Comparison of ENCODE assay signal across 8 mouse cellular contexts in the genomic region with DNA sequence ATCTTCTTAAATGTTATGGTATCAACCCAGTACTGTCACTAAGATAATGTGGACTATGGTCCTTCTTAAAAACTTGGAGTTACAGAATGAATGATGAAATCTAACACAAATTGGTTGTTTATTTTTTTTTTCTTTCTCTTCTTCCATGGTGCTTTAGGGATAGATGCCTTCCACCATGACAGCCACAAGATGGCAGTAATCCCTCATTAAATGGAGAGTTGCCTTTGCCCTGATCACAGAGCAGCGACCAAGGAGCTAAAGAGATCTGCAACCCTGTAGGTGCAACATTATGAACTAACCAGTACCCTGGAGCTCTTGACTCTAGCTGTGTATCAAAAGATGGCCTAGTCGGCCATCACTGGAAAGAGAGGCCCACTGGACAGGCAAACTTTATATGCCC.
DNase-seq lines count a peak whose midpoint lies in the region; ATAC-seq and TF ChIP-seq lines count a peak whose summit lies in the region.
"Not testable (repeated sequence)": the region's sequence is repeated elsewhere in the genome, so short reads cannot be mapped to it uniquely, and the experiment has no call there.

No protein-coding gene starts in this region.

- peak; percentile 19; the same call in 1 of the 2 replicates for TF ChIP-seq CTCF in embryonic fibroblast, embryonic 13.5 days (IDR thresholded peaks at IDR 0.05; ENCODE audit: borderline replicate concordance, insufficient read depth, low read length)

- not testable (repeated sequence) for TF ChIP-seq POLR2A in embryonic fibroblast, embryonic 13.5 days (IDR thresholded peaks at IDR 0.05; ENCODE audit: low read depth, low read length)

- not testable (repeated sequence) for H3K27ac ChIP-seq in embryonic fibroblast, embryonic 13.5 days (ENCODE audit: insufficient read depth, low read length)

- not testable (repeated sequence) for H3K4me3 ChIP-seq in embryonic fibroblast, embryonic 13.5 days (ENCODE audit: insufficient read depth, low read length)

- peak; percentile 85 for ATAC-seq in megakaryocyte progenitor cell, adult 5-6 weeks (replicated peaks; ENCODE audit: poor library complexity)

- DNase-seq in 416B (ENCODE audit: low read depth): peak; percentile 55
- peak; percentile 75 for DNase-seq in brain, adult 2 months (ENCODE audit: low read depth, low spot score)
- peak; percentile 4 to 21 for DNase-seq in heart, adult 18-20 months
- DNase-seq in kidney, adult 11 months: peak; percentile 9
- DNase-seq in left cerebral cortex, adult 18-20 months (ENCODE audit: low spot score in 2 of 2): peak; percentile 26 to 30
- peak; percentile 52 for DNase-seq in retina, postnatal 7 days (ENCODE audit: low read depth, low spot score)

- H3K4me1 ChIP-seq in embryonic fibroblast, embryonic 13.5 days (ENCODE audit: control insufficient read depth, insufficient read depth, low read length): not testable (repeated sequence)

Comparison
In these comparisons a context has a peak if more than half of its experiments do, and no peak if none do; other contexts are left out.
1. DNase-seq: peak in every context shown above with its lines; median percentile 75 in brain, adult 2 months; 55 in 416B; 52 in retina, postnatal 7 days; 28 in left cerebral cortex, adult 18-20 months; 12 in heart, adult 18-20 months; 9 in kidney, adult 11 months.